ENCODE assay signal across 14 mouse cellular contexts in genomic region chr7:127210266-127210665, GRCm38 (mm10). TPM values are rescaled to one million over a fixed set of nuclear protein-coding genes. Genes with fewer than 3 reads are reported as not detected.
A peak's percentile ranks its signal among the peaks of the same experiment; 100 is the strongest.
DNase-seq lines count a peak whose midpoint lies in the region; ATAC-seq and TF ChIP-seq lines count a peak whose summit lies in the region.
"Had no signal": no experiment of that assay in that cellular context is flagged by ENCODE, and none has a peak within 500 bp of the region (broad histone marks: within the 10 kb centered on the region; RNA-seq: fewer than 3 reads in every experiment).

No protein-coding gene starts in this region.

- H3K4me3 ChIP-seq in erythroblast, embryonic 14.5 days (replicated peaks), result peak overlapping the region; percentile 90
- peak overlapping the region; percentile 53 for H3K4me3 ChIP-seq in megakaryocyte, embryonic 14.5 days (replicated peaks)
- peak overlapping the region in 1 of 2 experiments; percentile 95; a peak in 2 of 4 replicates for H3K4me3 ChIP-seq in liver, embryonic 14.5 days (ENCODE audit: insufficient read depth in 1 of 2, low read depth in 2 of 2, low read length in 2 of 2)

- peak overlapping the region; percentile 85 for H3K27ac ChIP-seq in liver, embryonic 14.5 days

- H3K9me3 ChIP-seq in erythroblast, embryonic 14.5 days (ENCODE audit: control insufficient read depth, low read length), result no peaks in the 10 kb centered on the region
- no peaks in the 10 kb centered on the region for H3K9me3 ChIP-seq in megakaryocyte, embryonic 14.5 days
- H3K9me3 ChIP-seq in liver, embryonic 14.5 days (ENCODE audit: control insufficient read depth, low read length), result no peaks in the 10 kb centered on the region

- no peak for DNase-seq in liver, embryonic 14.5 days (ENCODE audit: low read depth in 3 of 3, low spot score in 3 of 3)
- peak; percentile 59 for DNase-seq in thymus, postnatal 4 days
- no peak for DNase-seq in adrenal gland, postnatal 25 days
- DNase-seq: adrenal gland, postnatal 14 days; cerebellum, adult 11 months; kidney, postnatal 10 days; lung, adult 2 months; spleen, adult 18-20 months had no signal

- peak overlapping the region; percentile 99 for H3K9ac ChIP-seq in liver, embryonic 14.5 days (replicated peaks)

- TF ChIP-seq EP300 in liver, embryonic 14.5 days (IDR thresholded peaks at IDR 0.05; ENCODE audit: low read depth), result no peak

- peaks cover 78% of the 10 kb centered on the region for H3K4me1 ChIP-seq in erythroblast, embryonic 14.5 days (ENCODE audit: control insufficient read depth)
- H3K4me1 ChIP-seq in megakaryocyte, embryonic 14.5 days, result peaks cover 80% of the 10 kb centered on the region
- peaks cover 12 to 15% of the 10 kb centered on the region in 2 experiments for H3K4me1 ChIP-seq in liver, embryonic 14.5 days (replicated peaks; ENCODE audit: control insufficient read depth in 2 of 2, insufficient read depth in 2 of 2, low read length in 1 of 2)

- no peak for ATAC-seq in erythroblast, adult 5-6 weeks (replicated peaks; ENCODE audit: low FRiP score, poor library complexity, severe bottlenecking)
- ATAC-seq in megakaryocyte, adult 5-6 weeks (ENCODE audit: poor library complexity, severe bottlenecking), result no peak
- no peak for ATAC-seq in liver, embryonic 14.5 days (ENCODE audit: insufficient read depth)
- ATAC-seq in monocyte, adult 5-6 weeks (replicated peaks; ENCODE audit: insufficient number of reproducible peaks, low FRiP score, low TSS enrichment, poor library complexity, severe bottlenecking), result no peak
- ATAC-seq: hindbrain, postnatal 0 days had no signal

- 86% methylated on average over 4 of the region's 4 CpGs for WGBS in liver, embryonic 14.5 days (ENCODE audit: insufficient replicate concordance)

- H3K36me3 ChIP-seq in erythroblast, embryonic 14.5 days (ENCODE audit: control insufficient read depth), result peaks cover 45% of the 10 kb centered on the region
- peaks cover 33% of the 10 kb centered on the region for H3K36me3 ChIP-seq in megakaryocyte, embryonic 14.5 days (replicated peaks; ENCODE audit: low read length)
- no peaks in the 10 kb centered on the region for H3K36me3 ChIP-seq in liver, embryonic 14.5 days (replicated peaks; ENCODE audit: control insufficient read depth, insufficient read depth, low read depth)

- no peak for TF ChIP-seq CTCF in liver, embryonic 14.5 days (IDR thresholded peaks at IDR 0.05; ENCODE audit: low read depth)

- H3K4me2 ChIP-seq in liver, embryonic 14.5 days (ENCODE audit: low read depth), result peak overlapping the region; percentile 91

- H3K27me3 ChIP-seq in erythroblast, embryonic 14.5 days (ENCODE audit: control insufficient read depth), result no peaks in the 10 kb centered on the region
- H3K27me3 ChIP-seq in megakaryocyte, embryonic 14.5 days (replicated peaks), result no peaks in the 10 kb centered on the region
- H3K27me3 ChIP-seq in liver, embryonic 14.5 days (ENCODE audit: control insufficient read depth, insufficient read depth, low read length), result no peaks in the 10 kb centered on the region

RNA-seq across cellular contexts. Expression of gene Mylpf, which starts 1.6 kb away (rescaled TPM):
- 2.0 and 3.5 TPM in 2 replicates for polyA plus RNA-seq in erythroblast, embryonic 14.5 days (2012)
- 6.5 and 9.8 TPM in 2 replicates for total RNA-seq in erythroblast, adult 5-6 weeks (2015; ENCODE audit: low replicate concordance)
- 16.2 and 61.5 TPM in 2 replicates for total RNA-seq in erythroblast, adult 5-6 weeks (2017; ENCODE audit: low replicate concordance)
- 4.7 TPM in 1 of 2 replicates, not detected in the other for polyA plus RNA-seq in megakaryocyte, embryonic 14.5 days (2012; ENCODE audit: insufficient read depth, low replicate concordance)
- 5.0 and 6.0 TPM in 2 replicates for total RNA-seq in megakaryocyte, adult 5-6 weeks (2015)
- 2.3 and 3.3 TPM in 2 replicates for total RNA-seq in megakaryocyte, adult 5-6 weeks (2017)
- polyA plus RNA-seq in liver, embryonic 14.5 days (2012; rRNA removed), result 10.6 and 15.6 TPM in 2 replicates
- 31.0 and 31.1 TPM in 2 replicates for polyA plus RNA-seq in liver, embryonic 14.5 days (2014; fragmentation: Nextera tagmentation; extraction: Ambion mirVana)
- 4.1 and 4.4 TPM in 2 replicates for total RNA-seq in adrenal gland, postnatal 25 days (2021)
- 8.7 to 33.8 TPM (median 15.4 TPM) in 3 replicates for total RNA-seq in monocyte, adult 5-6 weeks (2017)
- total RNA-seq: hindbrain, postnatal 0 days had no signal

RNA-seq across cellular contexts. Expression of gene Tbc1d10b, which starts 2.0 kb away (rescaled TPM):
- polyA plus RNA-seq in erythroblast, embryonic 14.5 days (2012), result 9.3 and 10.4 TPM in 2 replicates
- 8.1 and 23.0 TPM in 2 replicates for total RNA-seq in erythroblast, adult 5-6 weeks (2015; ENCODE audit: low replicate concordance)
- 77.5 and 122 TPM in 2 replicates for total RNA-seq in erythroblast, adult 5-6 weeks (2017; ENCODE audit: low replicate concordance)
- 83.3 and 137 TPM in 2 replicates for polyA plus RNA-seq in megakaryocyte, embryonic 14.5 days (2012; ENCODE audit: insufficient read depth, low replicate concordance)
- total RNA-seq in megakaryocyte, adult 5-6 weeks (2015), result 27.0 and 27.4 TPM in 2 replicates
- 59.8 and 74.2 TPM in 2 replicates for total RNA-seq in megakaryocyte, adult 5-6 weeks (2017)
- 12.8 and 15.5 TPM in 2 replicates for polyA plus RNA-seq in liver, embryonic 14.5 days (2012; rRNA removed)
- 10.9 and 13.2 TPM in 2 replicates for polyA plus RNA-seq in liver, embryonic 14.5 days (2014; fragmentation: Nextera tagmentation; extraction: Ambion mirVana)
- 51.9 and 53.1 TPM in 2 replicates for total RNA-seq in adrenal gland, postnatal 25 days (2021)
- 52.5 to 106 TPM (median 85.1 TPM) in 3 replicates for total RNA-seq in monocyte, adult 5-6 weeks (2017)

RNA-seq across cellular contexts. Expression of gene Cd2bp2, which starts 14.4 kb away (rescaled TPM):
- 6.9 and 9.2 TPM in 2 replicates for polyA plus RNA-seq in erythroblast, embryonic 14.5 days (2012)
- total RNA-seq in erythroblast, adult 5-6 weeks (2015; ENCODE audit: low replicate concordance), result 8.4 and 36.9 TPM in 2 replicates
- 17.9 and 22.9 TPM in 2 replicates for total RNA-seq in erythroblast, adult 5-6 weeks (2017; ENCODE audit: low replicate concordance)
- polyA plus RNA-seq in megakaryocyte, embryonic 14.5 days (2012; ENCODE audit: insufficient read depth, low replicate concordance), result 13.5 and 43.5 TPM in 2 replicates
- 16.1 and 19.0 TPM in 2 replicates for total RNA-seq in megakaryocyte, adult 5-6 weeks (2015)
- 51.8 and 57.5 TPM in 2 replicates for total RNA-seq in megakaryocyte, adult 5-6 weeks (2017)
- polyA plus RNA-seq in liver, embryonic 14.5 days (2012; rRNA removed), result 17.6 and 27.6 TPM in 2 replicates
- 17.4 and 18.4 TPM in 2 replicates for polyA plus RNA-seq in liver, embryonic 14.5 days (2014; fragmentation: Nextera tagmentation; extraction: Ambion mirVana)
- 53.5 and 65.9 TPM in 2 replicates for total RNA-seq in adrenal gland, postnatal 25 days (2021)
- total RNA-seq in monocyte, adult 5-6 weeks (2017), result 48.7 to 89.2 TPM (median 59.8 TPM) in 3 replicates

RNA-seq across cellular contexts. Expression of gene Zfp553, which starts 22.6 kb away (rescaled TPM):
- 0.26 and 0.33 TPM in 2 replicates for polyA plus RNA-seq in erythroblast, embryonic 14.5 days (2012)
- 1.5 and 5.2 TPM in 2 replicates for total RNA-seq in erythroblast, adult 5-6 weeks (2015; ENCODE audit: low replicate concordance)
- 2.0 and 3.2 TPM in 2 replicates for total RNA-seq in erythroblast, adult 5-6 weeks (2017; ENCODE audit: low replicate concordance)
- 10.8 and 17.3 TPM in 2 replicates for polyA plus RNA-seq in megakaryocyte, embryonic 14.5 days (2012; ENCODE audit: insufficient read depth, low replicate concordance)
- 2.9 and 3.1 TPM in 2 replicates for total RNA-seq in megakaryocyte, adult 5-6 weeks (2015)
- total RNA-seq in megakaryocyte, adult 5-6 weeks (2017), result 5.9 and 9.7 TPM in 2 replicates
- 3.3 and 3.4 TPM in 2 replicates for polyA plus RNA-seq in liver, embryonic 14.5 days (2012; rRNA removed)
- 2.4 and 2.8 TPM in 2 replicates for polyA plus RNA-seq in liver, embryonic 14.5 days (2014; fragmentation: Nextera tagmentation; extraction: Ambion mirVana)
- 14.7 and 15.2 TPM in 2 replicates for total RNA-seq in adrenal gland, postnatal 25 days (2021)
- total RNA-seq in monocyte, adult 5-6 weeks (2017), result 3.9 to 9.8 TPM (median 5.7 TPM) in 3 replicates

RNA-seq across cellular contexts. Expression of gene Sept1, which starts 22.7 kb away (rescaled TPM):
- polyA plus RNA-seq in erythroblast, embryonic 14.5 days (2012), result 26.0 and 36.2 TPM in 2 replicates
- total RNA-seq in erythroblast, adult 5-6 weeks (2015; ENCODE audit: low replicate concordance), result 189 and 204 TPM in 2 replicates
- 179 and 191 TPM in 2 replicates for total RNA-seq in erythroblast, adult 5-6 weeks (2017; ENCODE audit: low replicate concordance)
- 369 and 529 TPM in 2 replicates for polyA plus RNA-seq in megakaryocyte, embryonic 14.5 days (2012; ENCODE audit: insufficient read depth, low replicate concordance)
- total RNA-seq in megakaryocyte, adult 5-6 weeks (2015), result 36.2 and 36.8 TPM in 2 replicates
- total RNA-seq in megakaryocyte, adult 5-6 weeks (2017), result 31.2 and 42.7 TPM in 2 replicates
- polyA plus RNA-seq in liver, embryonic 14.5 days (2012; rRNA removed), result 10.3 and 16.1 TPM in 2 replicates
- polyA plus RNA-seq in liver, embryonic 14.5 days (2014; fragmentation: Nextera tagmentation; extraction: Ambion mirVana), result 7.0 TPM in 2 replicates
- 8.3 and 12.9 TPM in 2 replicates for total RNA-seq in adrenal gland, postnatal 25 days (2021)
- 117 to 359 TPM (median 130 TPM) in 3 replicates for total RNA-seq in monocyte, adult 5-6 weeks (2017)
